In genomic region chr11:3904673-3905072, GRCm38 (mm10) we compare ENCODE assay signal across 35 mouse cellular contexts. TPM values are rescaled to one million over a fixed set of nuclear protein-coding genes. Genes with fewer than 3 reads are reported as not detected.
"Had no signal": no experiment of that assay in that cellular context is flagged by ENCODE, and none has a peak within 500 bp of the region (broad histone marks: within the 10 kb centered on the region; RNA-seq: fewer than 3 reads in every experiment).

No protein-coding gene starts in this region.

- DNase-seq: heart, postnatal 10 days; heart, postnatal 14 days; heart, postnatal 36 days; heart, postnatal 4 days; kidney, adult 11 months; kidney, adult 18-20 months; kidney, adult 2 months; kidney, adult 8-10 months; kidney, adult 9 months; kidney, postnatal 10 days; kidney, postnatal 14 days; kidney, postnatal 36 days; kidney, postnatal 4 days; layer of hippocampus, adult 9-11 months; layer of hippocampus, postnatal 36 days had no signal

- ATAC-seq: hindbrain, embryonic 16.5 days; inflammation-experienced regulatory T-cells, adult 6 months; intestine, embryonic 15.5 days; intestine, embryonic 16.5 days; intestine, postnatal 0 days had no signal

- H3K27ac ChIP-seq: heart, embryonic 10.5 days; heart, embryonic 13.5 days; heart, embryonic 15.5 days; hindbrain, embryonic 10.5 days; hindbrain, embryonic 12.5 days; hindbrain, embryonic 13.5 days; hindbrain, embryonic 14.5 days; hindbrain, embryonic 15.5 days; intestine, embryonic 15.5 days; kidney, embryonic 15.5 days; kidney, postnatal 0 days; layer of hippocampus, adult 2 months had no signal

- H3K4me2 ChIP-seq: heart, embryonic 11.5 days; heart, embryonic 12.5 days; heart, embryonic 13.5 days; heart, embryonic 15.5 days; hindbrain, embryonic 12.5 days; hindbrain, embryonic 13.5 days; hindbrain, embryonic 14.5 days; hindbrain, embryonic 15.5 days; intestine, embryonic 15.5 days; kidney, embryonic 15.5 days had no signal

- H3K9ac ChIP-seq: heart, embryonic 12.5 days; heart, embryonic 13.5 days; heart, embryonic 15.5 days; hindbrain, embryonic 12.5 days; hindbrain, embryonic 13.5 days; hindbrain, embryonic 14.5 days; hindbrain, embryonic 15.5 days; intestine, embryonic 15.5 days; kidney, embryonic 15.5 days had no signal

- H3K27me3 ChIP-seq: heart, embryonic 12.5 days; heart, embryonic 13.5 days; heart, embryonic 15.5 days; hindbrain, embryonic 12.5 days; hindbrain, embryonic 13.5 days; hindbrain, embryonic 15.5 days; intestine, embryonic 15.5 days; kidney, embryonic 15.5 days had no signal

- H3K36me3 ChIP-seq: heart, embryonic 15.5 days; intestine, embryonic 15.5 days; kidney, embryonic 15.5 days had no signal

- H3K9me3 ChIP-seq: heart, embryonic 10.5 days; heart, embryonic 12.5 days; heart, embryonic 13.5 days; heart, embryonic 15.5 days; hindbrain, embryonic 10.5 days; hindbrain, embryonic 12.5 days; hindbrain, embryonic 13.5 days; hindbrain, embryonic 15.5 days; intestine, embryonic 15.5 days; kidney, embryonic 15.5 days had no signal

- H3K4me3 ChIP-seq: heart, embryonic 10.5 days; heart, embryonic 12.5 days; heart, embryonic 13.5 days; heart, embryonic 15.5 days; hindbrain, embryonic 10.5 days; hindbrain, embryonic 12.5 days; hindbrain, embryonic 13.5 days; hindbrain, embryonic 15.5 days; intestine, embryonic 15.5 days; kidney, embryonic 15.5 days; layer of hippocampus, adult 2 months had no signal

RNA-seq across cellular contexts. Expression of gene 4921536K21Rik, which starts 9.8 kb away (rescaled TPM):
- total RNA-seq: hematopoietic stem cell, adult 5-6 weeks had no signal
- polyA plus RNA-seq: heart, embryonic 11.5 days; heart, embryonic 14.5 days; inflammation-experienced regulatory T-cells, adult 6 months had no signal

RNA-seq across cellular contexts. Expression of gene Osbp2, which starts 41.0 kb away (rescaled TPM):
- total RNA-seq: hematopoietic stem cell, adult 5-6 weeks had no signal
- polyA plus RNA-seq: inflammation-experienced regulatory T-cells, adult 6 months had no signal
